Mouse (Mus musculus) A20 (cell line): ENCODE results near the gene Sgca.

Experiments
- DNase-seq: peaks from one replicate; pipeline ENCODE4 v3.0.0-alpha.2; 2011; ENCODE audit warnings: low read depth, low spot score

Sgca gene

GRCm38 (mm10) chr11:94913302-94914090 lies 62.6 kb downstream of the Sgca start:
- no peak for DNase-seq
